Mouse (Mus musculus) stomach, postnatal 0 days (tissue): ENCODE measurements around the gene Kmt5a. TPM values are rescaled to one million over a fixed set of nuclear protein-coding genes. Genes with fewer than 3 reads are reported as not detected.

Experiments
- ATAC-seq: fragments of 200-750 bp; cut with Nextera tagmentation; 2 replicates; pipeline ENCODE4 v1.8.0; 2017; ENCODE audit not compliant: low FRiP score, low TSS enrichment
- DNase-seq: peaks from one replicate; pipeline ENCODE4 v3.0.0-alpha.2; 2016; ENCODE audit warnings: low spot score
- H3K27ac ChIP-seq: fragments of 300-500 bp; sonication (generic); replicated peaks from 2 replicates; pipeline ENCODE4 v1.5.1; 2014; ENCODE audit warnings: mild to moderate bottlenecking, control low read depth
- H3K27me3 ChIP-seq: fragments of 300-500 bp; sonication (generic); 2 replicates; pipeline ENCODE4 v1.6.1; 2014; ENCODE audit warnings: low read length; ENCODE audit not compliant: control insufficient read depth, insufficient read depth
- H3K36me3 ChIP-seq: fragments of 300-500 bp; sonication (generic); 2 replicates; pipeline ENCODE4 v1.6.1; 2014; ENCODE audit warnings: low read length, mixed read lengths; ENCODE audit not compliant: control insufficient read depth, insufficient read depth
- H3K4me1 ChIP-seq: fragments of 300-500 bp; sonication (generic); replicated peaks from 2 replicates; pipeline ENCODE4 v1.6.1; 2014; ENCODE audit warnings: antibody characterized with exemption; ENCODE audit not compliant: control insufficient read depth, insufficient read depth
- H3K4me2 ChIP-seq: fragments of 300-500 bp; sonication (generic); replicated peaks from 2 replicates; pipeline ENCODE4 v1.6.1; 2014; ENCODE audit warnings: low read depth, mild to moderate bottlenecking, control low read depth, moderate library complexity
- H3K4me3 ChIP-seq: fragments of 300-500 bp; sonication (generic); 2 replicates; pipeline ENCODE4 v1.5.1; 2014; ENCODE audit warnings: low read depth, low read length, control low read depth
- H3K9ac ChIP-seq: fragments of 300-500 bp; sonication (generic); 2 replicates; pipeline ENCODE4 v1.6.1; 2014; ENCODE audit warnings: mild to moderate bottlenecking, low read length, control low read depth, mixed read lengths
- H3K9me3 ChIP-seq: fragments of 300-500 bp; sonication (generic); 2 replicates; pipeline ENCODE4 v1.6.1; 2016; ENCODE audit warnings: low read length; ENCODE audit not compliant: control insufficient read depth
- CTCF ChIP-seq: IDR thresholded peaks from 2 replicates; pipeline ENCODE4 v1.5.1; 2016; ENCODE audit warnings: antibody characterized with exemption, low read depth, mild to moderate bottlenecking, moderate library complexity
- EP300 ChIP-seq: optimal IDR thresholded peaks from 2 replicates; pipeline ENCODE3; 2016; ENCODE audit warnings: antibody characterized with exemption
- WGBS: fragments of 180-500 bp; shearing (Covaris S2); extraction: QIAGEN DNeasy Blood & Tissue Kit; methylation state at CpG from one replicate; pipeline ENCODE4 v1.1.7; 2014; 5-methylcytosine and 5-hydroxymethylcytosine counted together
- polyA plus RNA-seq: library from polyadenylated mRNA; unstranded; fragments of >200 nt; fragmentation: Nextera tagmentation; extraction: Ambion mirVana; gene quantifications from 2 replicates; pipeline ENCODE4 v1.2.1, GENCODE M21; 2015

The Kmt5a gene
- polyA plus RNA-seq, 1 experiment from 2014 or later, result 64.1 TPM

- WGBS, result 87% methylated on average over 7 of the region's 7 CpGs
- Histone ChIP-seq H3K36me3 (peaks cover 7% of the 10 kb centered on the region), H3K4me1 (no peaks in the 10 kb centered on the region), H3K9me3 (no peaks in the 10 kb centered on the region), H3K4me3 (no peak overlapping the region), H3K27ac (no peak overlapping the region), H3K4me2 (no peak overlapping the region), H3K9ac (no peak overlapping the region), H3K27me3 (no peaks in the 10 kb centered on the region)
- no peak for TF ChIP-seq EP300
- DNase-seq (no peak), ATAC-seq (no peak)
Measured at GRCm38 (mm10) chr5:124468365-124468764, 28.6 kb downstream of the Kmt5a start.

- Histone ChIP-seq H3K27me3 (no peaks in the 10 kb centered on the region), H3K4me1 (no peaks in the 10 kb centered on the region), H3K4me2 (no peak overlapping the region), H3K36me3 (peaks cover 4% of the 10 kb centered on the region), H3K4me3 (no peak overlapping the region), H3K9ac (no peak overlapping the region), H3K27ac (no peak overlapping the region), H3K9me3 (no peaks in the 10 kb centered on the region)
- TF ChIP-seq EP300 (no peak), CTCF (no peak)
- ATAC-seq (no peak), DNase-seq (no peak)
- 95% methylated on average over 6 of the region's 6 CpGs for WGBS
Measured at GRCm38 (mm10) chr5:124469486-124469885, 29.8 kb downstream of the Kmt5a start.

- H3K9ac ChIP-seq, result no peak overlapping the region
- no peaks in the 10 kb centered on the region for H3K4me1 ChIP-seq
- no peak overlapping the region for H3K4me3 ChIP-seq
- H3K4me2 ChIP-seq, result no peak overlapping the region
- DNase-seq, result no peak
- ATAC-seq, result no peak
- TF ChIP-seq CTCF (no peak), EP300 (no peak)
- H3K36me3 ChIP-seq, result peaks cover 4% of the 10 kb centered on the region
- 69% methylated on average over 6 of the region's 6 CpGs for WGBS
- no peaks in the 10 kb centered on the region for H3K9me3 ChIP-seq
- H3K27me3 ChIP-seq, result no peaks in the 10 kb centered on the region
- H3K27ac ChIP-seq, result no peak overlapping the region
Measured at GRCm38 (mm10) chr5:124470591-124471171, 31.0 kb downstream of the Kmt5a start.

DNA sequence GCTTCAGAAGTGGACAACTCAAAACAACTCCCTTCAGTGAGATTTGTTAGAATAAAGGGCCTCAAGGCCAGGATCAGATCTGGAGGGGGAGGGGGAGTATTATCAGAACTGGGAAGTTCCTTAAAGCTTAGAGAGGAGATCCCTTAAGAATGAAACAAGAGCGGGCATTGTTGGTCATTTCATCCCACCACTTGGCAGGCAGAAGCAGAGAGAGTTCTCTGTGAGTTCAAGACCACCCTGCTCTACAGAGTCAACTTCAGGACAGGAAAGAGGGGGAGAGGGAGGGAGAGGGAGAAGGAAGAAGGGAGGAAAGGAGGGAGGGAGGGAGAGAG is 39.1 kb downstream of the Kmt5a start:
- peak overlapping the region; percentile 39; the same call in 1 of the 2 replicates for H3K4me2 ChIP-seq
- no peaks in the 10 kb centered on the region for H3K9me3 ChIP-seq
- H3K36me3 ChIP-seq, result no peaks in the 10 kb centered on the region
- no peak overlapping the region for H3K4me3 ChIP-seq
- H3K27me3 ChIP-seq, result no peaks in the 10 kb centered on the region
- DNase-seq (no peak), ATAC-seq (no peak)
- 60% methylated on average over 1 of the region's 1 CpGs for WGBS
- H3K27ac ChIP-seq, result peak overlapping the region; percentile 82
- H3K4me1 ChIP-seq, result peaks cover 4% of the 10 kb centered on the region; the same call in 1 of the 2 replicates
- no peak for TF ChIP-seq CTCF
- no peak for TF ChIP-seq EP300
- peak overlapping the region; percentile 38; the same call in 1 of the 2 replicates for H3K9ac ChIP-seq

DNA sequence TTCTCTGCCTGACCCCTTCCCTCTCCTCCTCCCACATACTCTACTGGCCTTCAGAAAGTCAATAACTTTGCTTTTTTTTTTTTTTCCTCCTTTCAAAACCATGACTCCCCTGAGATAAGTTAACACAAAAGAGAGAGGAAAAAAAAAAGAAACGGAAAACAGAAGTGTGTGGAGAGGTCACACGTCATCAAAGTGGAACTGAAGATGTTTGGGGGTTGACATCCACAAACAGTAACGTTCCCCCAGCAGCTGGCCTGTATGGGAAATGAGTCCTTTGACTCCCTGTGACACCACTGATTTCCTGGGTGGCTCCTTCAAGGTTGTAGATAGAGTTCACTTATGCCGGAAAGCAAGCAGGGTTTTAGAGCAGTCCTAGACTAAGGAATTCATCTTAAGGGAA is 40.4 kb downstream of the Kmt5a start:
- Histone ChIP-seq H3K9ac (no peak overlapping the region), H3K27ac (no peak overlapping the region), H3K4me1 (peaks cover 4% of the 10 kb centered on the region; the same call in 1 of the 2 replicates), H3K4me2 (no peak overlapping the region), H3K9me3 (no peaks in the 10 kb centered on the region), H3K36me3 (no peaks in the 10 kb centered on the region), H3K4me3 (no peak overlapping the region), H3K27me3 (no peaks in the 10 kb centered on the region)
- 57% methylated on average over 4 of the region's 4 CpGs for WGBS
- TF ChIP-seq EP300 (no peak), CTCF (no peak)
- DNase-seq (no peak), ATAC-seq (no peak)

- TF ChIP-seq CTCF (no peak), EP300 (no peak)
- Histone ChIP-seq H3K4me1 (peaks cover 4% of the 10 kb centered on the region; the same call in 1 of the 2 replicates), H3K4me2 (no peak overlapping the region), H3K4me3 (no peak overlapping the region), H3K9me3 (no peaks in the 10 kb centered on the region), H3K9ac (no peak overlapping the region), H3K36me3 (no peaks in the 10 kb centered on the region), H3K27me3 (no peaks in the 10 kb centered on the region), H3K27ac (no peak overlapping the region)
- DNase-seq (no peak), ATAC-seq (no peak)
- 85% methylated on average over 4 of the region's 4 CpGs for WGBS
Measured at GRCm38 (mm10) chr5:124481714-124482113, 42.0 kb downstream of the Kmt5a start.
